Mouse (Mus musculus) urinary bladder, postnatal 14 days (tissue): Measurements from ENCODE around the gene Tpst2.

Experiments
- DNase-seq: peaks from one replicate; pipeline ENCODE4 v3.0.0; 2021; ENCODE audit warnings: low spot score

Gene Tpst2

DNA sequence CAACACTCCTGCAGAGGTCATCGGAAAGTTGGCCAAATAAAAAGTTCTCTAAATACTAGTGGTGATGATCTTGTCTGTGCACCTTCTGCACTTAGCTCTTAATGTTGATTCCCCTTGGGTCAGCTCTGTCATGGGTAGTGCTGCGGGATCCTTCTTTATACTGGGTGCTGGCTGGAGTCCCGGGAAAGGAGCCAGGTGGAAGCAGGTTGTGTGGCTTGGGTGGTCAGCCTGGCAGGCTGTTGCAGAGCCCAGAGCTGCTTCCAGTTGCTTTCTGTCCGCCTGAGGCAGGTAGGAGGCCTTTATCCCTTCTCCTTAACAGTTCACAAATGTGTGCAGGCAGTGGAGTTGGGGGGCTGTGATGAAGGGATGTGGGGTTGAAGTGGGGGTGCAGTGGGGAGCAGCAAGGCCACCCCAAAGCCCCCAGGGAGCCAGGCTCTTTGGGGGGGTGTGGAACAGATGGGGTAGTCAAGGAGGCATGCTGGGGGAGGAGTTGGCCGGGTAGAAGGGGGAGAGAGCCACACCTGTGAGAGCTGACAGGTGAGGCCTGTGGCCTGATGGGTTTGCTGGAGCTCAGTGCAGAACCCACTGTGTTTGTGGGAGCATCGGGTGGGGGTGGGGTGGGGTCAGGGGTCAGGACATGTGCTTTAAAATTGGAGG is 5.8 kb downstream of the Tpst2 start:
- DNase-seq, result no peak

DNA sequence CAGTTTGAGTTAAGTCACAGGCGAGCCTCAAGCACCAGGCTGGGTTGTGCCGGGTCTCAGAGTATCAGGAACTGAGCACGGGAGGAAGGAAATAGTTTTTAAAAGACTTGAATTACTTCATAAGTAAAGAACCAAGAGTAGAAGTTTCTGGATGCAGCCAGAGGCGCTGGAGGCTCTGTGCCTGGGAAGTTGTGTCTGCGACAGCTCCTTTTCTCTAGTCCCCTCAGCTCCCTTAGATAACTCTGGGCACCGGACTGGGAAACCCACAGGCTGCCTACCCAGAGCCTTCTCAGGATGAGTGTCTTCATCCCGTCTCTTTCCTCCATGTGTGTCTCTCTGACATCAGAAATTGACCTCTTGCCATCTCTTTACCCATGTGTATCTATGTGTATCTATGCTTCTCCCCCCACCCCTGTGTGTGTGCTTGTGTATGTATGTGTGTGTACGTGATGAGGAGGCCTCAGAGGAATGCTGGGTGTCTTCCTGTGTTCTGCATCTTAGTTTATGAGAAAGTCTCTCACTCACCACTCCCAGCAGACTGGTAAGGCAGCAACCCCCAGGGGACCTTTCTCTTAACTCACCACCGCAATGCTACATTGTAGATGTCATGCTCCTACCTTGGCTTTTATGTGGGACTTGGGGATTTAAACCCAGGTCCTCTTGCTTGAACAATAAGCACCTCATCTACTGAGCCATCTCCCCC is 6.4 kb downstream of the Tpst2 start:
- DNase-seq, result no peak

DNA sequence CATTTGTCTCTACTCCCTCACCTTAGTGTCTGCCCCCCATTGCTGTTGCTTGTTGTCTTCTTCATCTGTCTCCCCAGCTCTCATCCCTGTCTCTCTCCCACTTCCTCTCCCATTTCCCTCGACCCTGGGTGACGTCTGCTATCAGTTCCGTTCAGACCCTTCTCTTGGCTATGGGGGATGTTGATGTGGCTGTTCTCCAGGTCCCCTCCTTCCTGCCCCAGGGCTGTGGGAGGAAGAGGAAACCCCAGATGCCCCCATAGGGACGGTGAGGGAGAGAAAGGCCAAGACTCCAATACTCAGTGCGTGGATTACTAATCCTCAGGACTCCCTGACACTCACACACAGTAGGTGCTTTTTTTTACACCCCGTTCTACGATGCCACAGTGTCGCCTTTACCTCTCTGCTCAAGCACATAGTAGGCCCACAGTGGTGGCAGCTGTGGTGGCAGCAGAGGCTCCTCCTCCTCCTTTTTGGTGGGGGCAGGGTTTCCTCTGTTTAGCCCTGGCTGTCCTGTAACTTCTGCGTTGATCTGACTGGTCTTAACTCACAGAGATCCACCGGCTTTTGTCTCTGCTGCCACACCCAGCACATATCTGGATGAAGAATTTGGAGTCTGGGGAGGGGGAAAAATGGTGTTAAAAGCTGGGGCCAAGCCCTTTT is 7.2 kb downstream of the Tpst2 start:
- no peak for DNase-seq

DNA sequence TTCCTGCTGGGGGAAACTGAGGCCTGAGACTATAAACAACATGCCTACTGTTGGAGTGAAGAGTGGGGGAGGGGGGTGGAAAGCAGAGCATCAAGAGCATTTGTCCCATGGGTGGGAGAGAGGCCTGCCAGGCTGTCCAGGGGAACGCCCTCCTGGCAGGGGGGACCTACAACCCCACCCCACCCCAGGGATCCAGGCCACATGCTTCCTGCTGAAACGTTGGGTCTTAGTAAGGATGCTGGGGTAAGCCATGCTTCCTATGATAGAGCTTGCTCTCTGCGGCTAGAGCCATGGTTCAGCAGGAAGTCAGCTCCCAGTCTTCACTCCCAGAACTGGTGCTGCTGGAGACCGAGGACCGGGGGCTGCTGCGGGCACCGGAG is 7.7 kb downstream of the Tpst2 start:
- no peak for DNase-seq

DNA sequence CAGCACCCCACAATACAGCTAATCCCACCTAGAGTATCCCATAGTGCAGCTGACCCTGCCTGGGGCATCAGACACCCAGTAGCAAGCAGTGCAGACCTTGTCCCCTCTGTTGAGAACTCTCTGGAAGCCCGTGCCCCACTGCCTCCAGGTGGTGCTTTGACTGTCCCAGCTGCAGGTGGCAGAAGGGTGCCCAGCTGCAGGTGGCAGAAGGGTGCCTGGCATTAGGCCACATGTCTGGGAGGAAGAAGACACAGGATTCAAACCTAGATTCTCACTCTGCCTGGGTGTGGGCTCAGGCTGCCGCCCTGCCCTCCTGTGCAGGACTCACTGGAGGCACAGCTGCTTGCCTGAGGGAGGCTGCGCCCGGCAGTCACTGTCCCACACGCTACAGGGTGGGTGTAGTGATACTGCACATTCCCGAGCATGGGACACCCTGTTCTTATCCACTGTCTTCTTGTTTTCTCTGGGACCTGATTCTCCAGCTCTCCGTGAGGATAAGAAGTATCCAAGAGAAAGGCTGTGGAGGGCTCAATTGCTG is 9.1 kb downstream of the Tpst2 start:
- DNase-seq, result no peak

DNA sequence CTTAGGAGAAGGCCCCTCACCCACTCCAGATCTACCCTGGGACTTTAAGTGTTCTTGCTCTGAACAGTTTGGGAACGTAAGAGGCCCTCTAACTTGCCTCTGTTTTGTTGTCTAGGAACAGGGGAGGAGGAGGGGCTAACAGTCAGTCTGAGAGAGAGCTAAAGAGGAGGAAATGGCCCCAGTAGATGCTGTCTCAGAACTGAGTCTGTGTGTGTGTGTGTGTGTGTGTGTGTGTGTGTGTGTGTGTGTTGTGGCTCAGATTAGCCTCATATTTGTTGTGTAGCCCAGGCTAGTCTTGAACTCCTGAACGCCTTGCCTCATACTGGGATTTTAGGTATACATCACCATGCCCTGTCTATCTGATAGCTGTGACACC is 10.1 kb downstream of the Tpst2 start:
- DNase-seq, result no peak

DNA sequence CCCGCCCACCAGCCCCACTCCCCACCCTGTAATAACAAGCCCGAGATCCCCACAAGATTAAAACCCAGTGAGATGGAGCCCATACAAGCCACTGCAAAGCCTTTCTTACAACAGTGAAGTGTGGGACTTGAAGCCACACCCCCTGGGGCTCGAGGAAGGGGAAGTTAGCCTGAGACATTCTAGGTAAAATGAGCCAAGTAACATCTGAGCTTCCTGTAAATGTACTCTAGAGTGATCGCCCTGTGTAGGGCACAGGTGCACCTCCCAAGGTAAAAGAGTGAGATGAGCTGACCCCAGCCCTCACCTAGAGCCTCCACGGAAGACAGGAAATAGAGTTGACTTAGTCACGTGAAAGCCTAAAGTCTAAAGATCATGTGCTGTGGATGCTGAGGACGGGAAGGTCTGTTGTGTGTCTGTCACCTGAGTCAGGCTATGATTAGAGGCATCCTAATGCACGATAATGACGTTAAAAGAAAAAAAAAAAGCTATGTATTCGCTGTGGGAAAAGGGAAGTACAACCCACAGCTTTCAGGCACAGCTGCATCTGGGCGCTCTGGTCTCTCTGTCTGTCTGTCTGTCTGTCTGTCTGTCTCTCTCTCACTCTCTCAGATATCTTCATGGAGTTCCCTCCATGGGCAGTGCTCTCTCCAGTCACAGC is 10.6 kb downstream of the Tpst2 start:
- no peak for DNase-seq

DNA sequence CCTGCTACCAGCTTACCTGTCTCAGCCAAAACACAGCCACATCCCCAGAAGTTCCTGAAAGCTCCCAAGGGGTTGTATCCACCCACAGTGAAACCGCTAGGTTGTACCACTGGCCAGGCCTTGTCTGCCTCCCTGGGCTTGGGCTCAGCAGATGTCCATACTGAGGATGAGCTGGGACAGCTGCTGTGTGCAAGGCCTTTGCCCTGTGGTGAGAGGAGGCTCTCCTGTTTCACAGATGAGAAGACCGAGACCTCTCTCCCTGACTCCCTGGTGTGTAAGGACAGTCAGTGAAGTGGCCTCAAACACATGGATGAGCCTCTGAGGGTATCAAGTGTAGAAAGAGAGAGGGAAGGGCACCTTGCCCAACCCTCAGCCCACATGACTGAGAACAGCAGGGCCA is 11.2 kb downstream of the Tpst2 start:
- no peak for DNase-seq

DNA sequence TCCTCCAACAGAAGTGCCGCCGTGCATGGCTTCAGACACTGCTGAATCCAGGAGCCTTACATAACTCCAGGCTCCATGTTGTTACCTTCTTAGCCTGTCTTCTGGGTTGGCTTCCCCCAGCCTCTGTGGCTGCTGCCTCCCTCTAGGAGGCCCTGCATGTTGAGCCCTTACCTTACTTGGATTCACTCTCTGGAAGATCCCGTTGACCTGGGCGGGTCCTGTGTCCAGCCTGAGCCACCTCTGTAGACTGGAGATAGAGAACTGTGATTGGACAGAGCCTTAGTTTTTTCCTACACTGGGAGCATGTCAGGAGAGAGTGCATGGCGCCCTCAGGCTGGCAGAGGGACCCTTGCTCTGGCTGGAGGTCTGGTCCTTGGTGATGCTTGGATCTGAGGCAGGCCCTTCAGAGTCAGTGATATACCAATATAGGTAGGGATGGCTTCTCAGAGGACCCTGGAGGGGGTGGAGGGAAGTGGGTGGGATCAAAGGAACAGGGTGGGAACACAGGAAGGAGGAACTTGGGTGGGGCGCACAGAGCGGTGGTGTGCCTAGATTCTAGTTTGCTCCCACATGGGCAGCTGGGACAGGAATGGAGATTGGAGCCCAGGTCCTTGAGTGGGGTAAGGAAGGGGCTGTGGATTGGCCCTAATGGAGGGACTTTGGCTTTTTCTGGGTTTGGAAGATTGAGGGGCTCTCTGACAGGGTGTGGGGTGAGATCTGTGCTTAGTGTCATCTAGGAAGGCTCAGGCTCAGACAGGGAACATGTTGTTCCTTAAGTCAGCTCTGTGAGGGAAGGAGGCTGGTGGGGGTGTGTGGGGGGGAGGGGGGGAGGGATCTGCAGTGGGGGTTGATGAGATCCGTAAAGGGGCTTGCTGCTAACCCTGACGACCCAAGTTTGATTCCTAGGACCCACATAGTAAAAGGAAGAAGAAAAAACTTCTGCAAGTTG is 12.0 kb downstream of the Tpst2 start:
- no peak for DNase-seq

DNA sequence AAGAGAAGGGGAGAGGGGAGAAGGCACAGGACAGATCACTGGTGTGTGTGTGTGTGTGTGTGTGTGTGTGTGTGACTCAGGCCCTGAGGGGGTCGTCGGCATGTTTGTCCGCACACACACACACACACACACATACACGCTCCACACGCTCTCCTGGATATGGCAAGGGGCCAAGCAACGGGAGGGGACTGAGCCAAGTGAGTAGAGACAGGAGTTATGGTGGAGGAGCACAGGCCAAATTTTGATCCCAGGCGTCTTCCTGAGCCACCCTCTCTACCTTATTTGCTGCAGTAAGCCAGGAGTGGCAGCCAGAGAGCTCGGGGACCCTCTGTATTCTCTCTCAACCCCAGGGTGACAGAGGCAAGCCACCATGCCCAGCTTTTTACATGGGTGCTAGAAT is 12.7 kb downstream of the Tpst2 start:
- DNase-seq, result no peak

DNA sequence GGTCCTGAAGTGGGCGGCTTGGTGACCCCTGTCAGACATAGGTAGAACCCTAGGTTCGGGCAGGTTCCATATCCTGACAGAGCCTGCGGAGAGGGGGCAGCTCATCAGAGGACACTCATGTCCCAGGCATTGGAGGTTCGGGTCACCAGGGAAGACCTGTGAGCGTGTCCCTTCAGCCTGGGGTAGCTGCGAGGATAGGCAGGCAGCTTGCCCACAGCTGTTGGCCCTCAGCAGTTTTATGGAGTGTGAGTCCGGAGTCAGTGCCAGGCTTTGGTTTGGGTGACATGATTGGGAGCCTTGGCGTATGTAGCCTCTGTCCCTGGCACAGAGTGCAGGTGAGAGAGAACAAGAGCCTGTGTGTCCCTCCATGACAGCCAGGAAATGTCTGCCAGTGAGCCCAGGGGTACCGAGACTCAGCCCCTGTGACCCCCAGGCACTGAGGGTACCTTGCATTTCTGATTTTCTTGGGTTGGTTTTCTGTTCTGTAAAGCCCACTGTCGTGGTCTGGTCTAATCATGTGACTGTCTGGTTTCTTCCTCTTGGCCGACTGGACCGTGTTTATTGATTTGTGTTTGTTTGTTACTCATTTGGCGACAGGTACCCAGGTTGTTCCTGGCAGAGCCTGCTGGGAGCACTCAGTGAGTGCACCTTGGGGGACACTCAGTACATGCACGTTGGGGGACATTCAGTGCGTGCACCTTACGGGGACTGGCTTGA is 13.5 kb downstream of the Tpst2 start:
- peak; percentile 25 for DNase-seq

DNA sequence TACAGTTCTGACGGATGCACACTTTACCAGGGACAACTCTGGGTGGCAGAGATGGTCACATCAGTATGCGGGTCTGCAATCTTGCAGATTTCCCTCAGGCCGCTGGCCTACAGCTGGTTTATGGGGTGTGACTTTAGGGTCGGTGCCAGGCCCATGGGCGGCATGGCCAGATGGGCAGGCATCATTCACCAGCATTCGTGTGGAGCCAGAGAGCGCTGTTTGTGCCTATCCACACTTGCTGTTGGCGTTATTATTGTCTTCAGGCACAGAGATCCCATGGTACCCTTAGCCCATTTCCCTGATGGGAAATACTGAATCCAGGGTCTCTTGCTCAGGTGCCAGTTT is 14.0 kb downstream of the Tpst2 start:
- no peak for DNase-seq

DNA sequence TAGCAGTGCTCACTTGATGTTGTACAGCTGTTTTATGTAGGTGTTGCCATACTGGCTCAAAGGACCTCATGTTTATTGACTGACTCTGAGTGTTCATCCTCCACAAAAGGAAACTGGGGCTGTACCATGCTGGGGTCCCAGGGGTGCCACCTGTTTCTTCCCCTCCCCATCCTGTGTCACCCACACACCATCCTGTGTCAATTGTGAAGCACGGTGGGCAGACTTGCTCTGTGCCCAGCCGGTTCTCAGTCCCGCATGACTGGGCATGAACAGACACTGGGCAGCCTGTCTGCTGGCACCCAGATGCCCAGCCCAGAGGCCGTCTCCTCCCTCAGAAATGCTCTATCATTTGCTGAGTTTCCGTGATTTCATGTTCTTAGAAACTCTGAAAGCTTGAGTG is 15.4 kb downstream of the Tpst2 start:
- no peak for DNase-seq

DNA sequence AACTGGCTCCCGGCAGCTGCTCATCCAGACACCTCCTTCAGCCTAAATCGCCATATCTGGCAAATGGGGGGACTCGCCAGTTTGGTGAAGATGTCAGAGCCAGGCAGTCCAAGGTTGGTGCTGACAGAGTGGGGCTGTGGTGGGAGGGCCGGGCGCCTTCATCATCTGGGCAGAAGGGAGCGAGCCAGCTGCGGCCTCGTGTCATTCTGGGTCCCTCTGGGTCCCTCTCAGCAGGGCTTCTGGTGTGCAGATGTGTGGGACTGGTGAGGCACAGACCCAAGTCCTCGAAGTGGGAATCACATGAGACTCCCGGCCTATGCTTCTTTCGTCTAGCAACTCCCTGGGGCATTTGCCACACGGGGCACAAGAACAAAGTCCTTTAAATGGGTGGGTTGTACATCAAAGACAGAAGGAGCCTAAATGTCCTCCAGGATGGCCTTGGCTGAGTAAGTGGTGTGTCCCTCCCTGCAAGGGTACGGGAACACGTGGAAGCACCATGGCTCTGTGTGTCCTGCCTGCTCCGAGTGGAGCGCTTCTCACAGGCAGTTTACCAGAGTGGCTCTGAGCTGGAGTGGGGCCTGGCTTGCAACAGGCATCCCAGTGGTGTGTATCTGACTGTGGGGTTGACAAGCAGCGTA is 16.0 kb downstream of the Tpst2 start:
- no peak for DNase-seq

DNA sequence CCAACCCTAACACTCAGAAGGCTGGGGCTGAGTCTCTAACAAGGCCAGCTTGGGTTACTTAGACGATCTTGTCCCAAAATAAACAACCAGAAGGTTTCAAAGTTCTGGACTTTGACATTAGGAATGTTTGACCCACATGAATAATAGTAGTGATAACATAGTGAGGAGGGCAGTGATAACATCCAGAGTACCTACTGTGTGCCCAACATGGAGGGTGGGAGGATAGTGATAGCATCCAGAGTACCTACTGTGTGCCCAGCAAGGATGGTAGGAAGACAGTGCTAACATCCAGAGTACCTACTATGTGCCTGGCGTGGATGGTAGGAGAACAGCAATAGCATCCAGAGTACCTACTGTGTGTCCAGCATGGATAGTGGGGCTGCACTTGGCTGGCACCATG is 17.3 kb downstream of the Tpst2 start:
- DNase-seq, result no peak

DNA sequence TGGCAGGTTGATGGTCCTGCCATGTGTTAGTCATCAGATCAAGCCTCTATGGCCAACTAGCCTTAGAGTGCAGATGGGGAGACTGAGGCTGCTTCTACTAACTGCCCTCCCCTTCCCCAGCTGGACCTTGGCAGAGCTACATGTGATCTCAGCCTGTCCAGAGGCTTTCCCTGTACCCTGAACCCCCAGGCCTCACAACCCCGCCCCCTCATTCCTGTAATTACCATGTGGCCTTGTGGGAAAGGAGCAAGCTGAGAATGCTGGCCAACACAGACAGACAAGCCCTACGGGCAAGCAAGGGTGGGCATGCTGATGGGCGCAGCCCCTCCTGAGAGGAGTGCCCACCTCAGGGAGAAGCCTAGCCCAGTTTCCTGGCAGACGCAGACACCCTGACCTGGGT is 18.2 kb downstream of the Tpst2 start:
- DNase-seq, result no peak

DNA sequence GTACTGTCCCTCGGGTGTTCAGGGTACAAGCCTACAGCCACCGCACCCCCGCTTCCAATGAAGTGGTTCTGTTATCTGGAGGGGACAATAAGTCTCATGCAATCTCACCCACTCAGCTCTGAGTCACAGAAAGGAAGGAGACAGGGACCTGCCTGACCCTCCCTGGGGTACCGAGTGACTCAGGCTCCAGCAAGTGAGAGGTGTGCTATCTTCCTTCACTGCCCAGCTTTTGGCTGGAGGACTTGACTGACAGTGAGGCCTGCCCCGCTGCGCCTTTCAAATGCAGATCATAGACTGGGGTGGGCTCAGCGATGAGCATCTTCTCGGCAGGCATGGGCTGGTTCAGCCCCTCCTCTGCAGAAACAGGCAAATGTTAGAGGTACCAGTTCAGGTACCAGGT is 18.7 kb downstream of the Tpst2 start:
- no peak for DNase-seq

DNA sequence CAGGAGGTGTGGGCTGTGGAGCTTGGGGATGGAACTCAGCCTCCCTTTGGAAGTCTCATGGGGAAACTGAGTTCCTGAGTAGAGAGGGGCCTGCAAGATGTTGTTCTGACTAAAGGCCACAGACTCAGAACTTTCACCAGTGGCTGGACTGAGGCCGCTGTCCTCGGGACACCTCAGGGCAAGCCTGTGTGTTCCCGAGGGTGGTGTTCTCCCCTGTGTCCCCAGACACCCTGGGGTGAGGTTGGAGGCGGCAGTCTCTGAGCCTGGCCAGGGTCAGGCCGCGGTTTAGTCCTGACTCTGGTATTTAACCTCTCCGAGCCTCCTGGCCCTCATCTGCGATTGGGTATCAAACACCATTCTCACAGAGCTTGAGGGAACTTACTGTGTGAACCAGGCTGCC is 19.1 kb downstream of the Tpst2 start:
- DNase-seq, result no peak

DNA sequence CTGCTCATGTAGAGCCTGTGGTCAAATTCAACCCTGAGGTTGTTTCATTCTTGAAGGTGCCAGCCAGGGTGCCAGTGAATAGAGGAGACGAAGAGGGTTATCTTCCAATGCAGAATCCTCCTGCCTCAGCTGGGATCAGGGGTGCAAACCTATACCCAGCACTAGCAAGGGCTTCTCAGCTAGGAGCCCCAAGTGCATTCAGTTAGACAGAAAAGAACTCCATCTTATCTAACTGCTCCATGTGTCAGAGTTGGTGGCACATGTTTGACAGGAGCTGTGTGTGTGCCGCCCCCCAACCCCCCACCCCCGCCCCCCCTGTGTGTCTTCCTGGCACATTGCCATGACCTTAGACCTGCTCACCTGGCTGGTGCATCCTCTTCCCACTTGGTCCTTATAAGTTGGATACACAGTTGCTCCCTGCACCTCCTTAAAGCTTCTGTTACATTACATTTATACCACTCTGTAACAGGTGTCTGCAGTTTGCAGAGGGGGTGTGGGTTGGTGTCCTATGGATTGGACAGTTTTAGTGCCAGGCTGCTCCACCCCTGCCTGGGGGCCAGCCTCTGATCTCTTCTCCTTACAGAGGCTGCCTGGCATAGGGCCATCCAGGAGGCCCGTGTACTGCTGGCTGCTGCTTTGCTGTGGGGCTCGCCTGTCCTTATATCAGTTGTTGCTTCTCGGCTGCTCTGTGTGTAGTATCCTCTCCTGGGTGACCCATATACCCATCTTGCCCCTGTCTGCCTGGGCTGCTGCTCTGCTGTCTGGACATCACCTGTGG is 20.1 kb downstream of the Tpst2 start:
- DNase-seq, result no peak

DNA sequence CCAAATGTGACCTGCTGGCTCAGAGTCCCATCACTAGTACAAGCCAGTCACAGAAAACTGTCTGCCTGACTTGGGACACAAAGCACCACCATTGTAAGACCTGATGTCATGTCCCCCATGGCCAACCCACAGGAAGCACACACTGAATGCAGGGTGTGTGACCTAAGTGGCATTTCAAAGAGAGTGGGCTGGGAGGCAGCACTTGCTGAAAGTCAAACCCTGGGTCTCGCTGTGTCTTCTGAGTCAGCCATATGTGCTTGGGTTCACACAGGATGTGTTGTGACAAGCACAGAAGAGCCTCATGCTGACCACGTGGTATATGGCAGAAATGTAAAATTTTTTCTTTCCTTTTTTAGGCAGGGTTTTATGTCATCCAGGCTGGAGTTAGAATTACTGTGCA is 20.8 kb downstream of the Tpst2 start:
- DNase-seq, result no peak
